Mouse (Mus musculus) neural tube, embryonic 13.5 days (tissue): ENCODE measurements at regions not wholly inside any gene's neighbourhood (a gene's known extent, or its start where the extent isn't known, plus 50 kb on each side); places are given as distances from the start of the nearest gene placed in this dataset.

Experiments used
- ATAC-seq: fragments of 200-750 bp; cut with Nextera tagmentation; 2 replicates; pipeline ENCODE4 v1.8.0; 2017; ENCODE audit warnings: low read depth, mild to moderate bottlenecking, moderate TSS enrichment, moderate library complexity
- H3K27ac ChIP-seq: fragments of 300-500 bp; sonication (generic); replicated peaks from 2 replicates; pipeline ENCODE4 v1.5.1; 2015; ENCODE audit warnings: moderate library complexity, mild to moderate bottlenecking, inconsistent platforms
- H3K27me3 ChIP-seq: fragments of 300-500 bp; sonication (generic); 2 replicates; pipeline ENCODE4 v1.6.1; 2015; ENCODE audit warnings: mild to moderate bottlenecking, inconsistent platforms
- H3K36me3 ChIP-seq: fragments of 300-500 bp; sonication (generic); 2 replicates; pipeline ENCODE4 v1.6.1; 2015; ENCODE audit warnings: mild to moderate bottlenecking, inconsistent platforms
- H3K4me1 ChIP-seq: fragments of 300-500 bp; sonication (generic); replicated peaks from 2 replicates; pipeline ENCODE4 v1.6.1; 2015; ENCODE audit warnings: inconsistent platforms
- H3K4me2 ChIP-seq: fragments of 300-500 bp; sonication (generic); 2 replicates; pipeline ENCODE4 v1.6.1; 2015; ENCODE audit warnings: inconsistent platforms, mild to moderate bottlenecking, moderate library complexity
- H3K4me3 ChIP-seq: fragments of 300-500 bp; sonication (generic); 2 replicates; pipeline ENCODE4 v1.5.1; 2015; ENCODE audit warnings: mild to moderate bottlenecking, inconsistent platforms
- H3K9ac ChIP-seq: fragments of 300-500 bp; sonication (generic); 2 replicates; pipeline ENCODE4 v1.6.1; 2015; ENCODE audit warnings: moderate library complexity, mild to moderate bottlenecking, inconsistent platforms
- H3K9me3 ChIP-seq: fragments of 300-500 bp; sonication (generic); 2 replicates; pipeline ENCODE4 v1.6.1; 2016; ENCODE audit warnings: inconsistent platforms
- WGBS: fragments of 180-500 bp; shearing (Covaris S2); methylation state at CpG from one replicate; pipeline ENCODE4 v1.1.7; 2015; 5-methylcytosine and 5-hydroxymethylcytosine counted together

DNA sequence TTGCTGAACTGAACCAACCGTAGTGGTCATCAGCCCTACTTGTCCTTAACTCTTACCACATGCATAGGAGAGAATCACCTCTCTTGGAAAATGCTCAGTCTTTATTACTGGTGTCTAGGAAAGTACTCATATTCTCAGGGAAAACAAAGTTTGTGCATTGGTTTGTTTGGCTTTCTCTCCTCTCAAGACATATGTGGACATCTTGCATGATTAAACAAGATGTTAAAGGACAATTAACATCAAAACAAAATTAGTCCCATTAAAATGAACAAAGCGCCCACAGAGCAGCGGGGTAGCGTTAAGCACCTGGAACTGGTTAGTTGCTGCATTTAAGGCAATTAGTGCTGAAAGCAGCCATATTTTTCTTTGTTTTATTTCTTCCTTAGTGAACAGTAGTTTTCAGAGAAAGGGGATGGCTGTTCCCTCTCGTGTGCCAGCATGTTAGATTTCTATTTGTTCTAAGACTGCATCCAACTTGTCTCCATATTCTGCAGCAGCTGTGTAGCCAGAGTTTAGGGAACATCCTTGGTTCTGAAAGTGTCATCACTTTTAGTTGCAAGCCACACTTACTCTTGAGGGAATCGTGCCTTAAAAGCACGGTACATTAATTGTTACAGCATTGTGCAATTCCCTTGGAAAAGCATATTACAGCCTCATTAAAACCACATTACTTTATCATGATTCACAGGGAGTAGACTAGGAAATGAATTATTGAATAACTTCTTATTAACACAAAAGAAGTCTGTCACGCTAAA lies 137.7 kb downstream of the Ube2u start:
- peak overlapping the region; percentile 28; the same call in 1 of the 2 replicates for H3K27ac ChIP-seq
- ATAC-seq, result peak; percentile 86

DNA sequence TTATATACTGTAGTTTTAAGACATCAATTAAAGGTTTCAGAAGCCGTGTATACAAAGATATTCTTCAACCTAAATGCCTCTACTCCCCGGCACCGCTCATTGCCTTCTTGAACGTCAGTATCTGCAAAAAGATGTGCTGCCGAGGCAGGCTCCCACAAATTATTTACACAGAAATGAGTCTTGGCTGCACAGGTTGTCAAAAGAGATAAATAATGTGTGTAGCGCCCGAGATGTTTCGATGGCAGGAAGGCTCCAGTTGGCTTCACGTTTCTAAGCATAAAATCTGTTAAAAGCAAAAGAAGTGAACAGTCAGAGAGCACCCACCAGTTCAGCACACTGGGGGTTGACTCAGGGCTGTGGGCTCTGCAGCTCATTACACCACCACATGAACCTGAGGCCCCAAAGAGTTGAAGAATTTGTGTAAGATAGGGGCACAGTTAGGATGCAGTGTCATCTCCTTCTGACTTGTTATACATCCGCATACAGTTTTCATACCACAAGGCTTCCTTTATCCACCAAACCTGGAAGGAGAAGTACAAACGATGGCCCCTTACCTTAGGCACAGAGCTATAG lies 138.4 kb downstream of the Ube2u start:
- Histone ChIP-seq H3K27ac (peak overlapping the region; percentile 25), H3K9ac (no peak overlapping the region), H3K9me3 (no peaks in the 10 kb centered on the region), H3K36me3 (no peaks in the 10 kb centered on the region), H3K4me3 (no peak overlapping the region), H3K4me2 (peak overlapping the region; percentile 20), H3K27me3 (no peaks in the 10 kb centered on the region), H3K4me1 (peaks cover 16% of the 10 kb centered on the region)
- 49% methylated on average over 11 of the region's 11 CpGs for WGBS
- ATAC-seq, result 0 out of 2 replicates have a peak, but pooled peaks have one; percentile 67

More for the DNA sequence above, 137.7 kb downstream of the Ube2u start:
- peak overlapping the region; percentile 20 for H3K4me2 ChIP-seq
- H3K36me3 ChIP-seq, result no peaks in the 10 kb centered on the region
- no peaks in the 10 kb centered on the region for H3K9me3 ChIP-seq
- H3K27me3 ChIP-seq, result no peaks in the 10 kb centered on the region
- WGBS, result 42% methylated on average over 8 of the region's 8 CpGs
- H3K9ac ChIP-seq, result no peak overlapping the region
- peaks cover 16% of the 10 kb centered on the region for H3K4me1 ChIP-seq
- no peak overlapping the region for H3K4me3 ChIP-seq

DNA sequence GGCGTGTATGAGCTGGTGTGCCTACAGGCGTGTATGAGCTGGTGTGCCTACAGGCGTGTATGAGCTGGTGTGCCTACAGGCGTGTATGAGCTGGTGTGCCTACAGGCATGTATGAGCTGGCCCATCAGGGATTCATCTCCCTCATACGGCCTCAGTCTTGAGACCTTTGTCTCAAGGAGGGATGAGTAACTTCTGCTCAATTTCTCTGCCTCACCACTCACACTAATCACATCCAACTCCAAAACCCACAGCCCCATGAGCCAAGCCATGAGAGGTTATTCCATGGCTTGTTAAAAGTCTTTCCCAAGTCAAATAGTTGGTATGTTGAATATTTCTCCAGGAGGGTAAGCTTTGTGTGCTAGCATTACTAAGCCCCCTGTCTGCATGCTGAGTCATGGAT lies 146.0 kb downstream of the Ube2u start:
- WGBS, result 81% methylated on average over 4 of the region's 5 CpGs
- ATAC-seq, result no peak
- no peak overlapping the region for H3K27ac ChIP-seq
- no peak overlapping the region for H3K9ac ChIP-seq
- no peaks in the 10 kb centered on the region for H3K4me1 ChIP-seq
- H3K9me3 ChIP-seq, result no peaks in the 10 kb centered on the region
- no peaks in the 10 kb centered on the region for H3K27me3 ChIP-seq
- H3K36me3 ChIP-seq, result no peaks in the 10 kb centered on the region
- no peak overlapping the region for H3K4me3 ChIP-seq
- no peak overlapping the region for H3K4me2 ChIP-seq

DNA sequence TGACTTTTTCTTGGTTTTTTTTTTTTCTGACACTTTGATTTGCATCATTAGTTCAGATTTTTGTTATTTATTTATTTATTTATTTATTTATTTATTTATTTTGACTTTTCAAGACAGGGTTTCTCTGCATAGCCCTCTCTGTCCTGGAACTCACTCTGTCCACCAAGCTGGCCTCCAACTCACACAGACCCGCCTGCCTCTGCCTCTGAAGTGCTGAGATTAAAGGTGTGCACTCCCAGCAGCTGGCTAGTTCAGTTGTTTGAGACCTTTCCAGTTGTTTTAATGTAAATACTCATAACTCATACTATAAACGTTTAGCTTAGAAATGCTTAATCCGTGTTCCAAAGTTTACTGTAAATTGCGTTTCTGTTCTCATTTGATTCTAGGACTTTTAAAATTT lies 147.9 kb downstream of the Ube2u start:
- ATAC-seq, result no peak
- no peaks in the 10 kb centered on the region for H3K36me3 ChIP-seq
- H3K9me3 ChIP-seq, result 0 out of 2 replicates have a peak, but pooled peaks cover 4% of the 10 kb centered on the region
- H3K4me3 ChIP-seq, result no peak overlapping the region
- no peak overlapping the region for H3K4me2 ChIP-seq
- no peak overlapping the region for H3K9ac ChIP-seq
- WGBS, result 83% methylated on average over 4 of the region's 4 CpGs
- no peaks in the 10 kb centered on the region for H3K27me3 ChIP-seq
- no peak overlapping the region for H3K27ac ChIP-seq
- H3K4me1 ChIP-seq, result no peaks in the 10 kb centered on the region

DNA sequence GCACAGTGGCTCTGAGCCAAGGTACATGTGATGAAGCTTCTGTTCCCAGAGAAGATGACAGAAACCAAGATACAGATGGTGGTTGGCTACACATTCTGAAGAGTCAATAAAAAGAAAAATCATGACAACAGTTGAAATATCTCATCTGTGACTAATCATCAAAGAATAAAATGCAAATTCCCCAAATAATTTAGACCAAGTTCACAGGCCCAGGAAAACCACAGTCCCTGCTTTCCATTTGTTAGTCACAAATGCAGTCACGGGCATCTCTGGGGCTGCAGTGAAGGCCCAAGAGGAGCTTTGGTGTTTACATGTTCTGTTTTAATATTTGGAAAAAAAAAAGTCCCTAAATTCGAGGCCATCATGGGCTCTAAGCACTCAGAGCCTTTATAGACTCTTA lies 142.1 kb upstream of the Cachd1 start:
- no peaks in the 10 kb centered on the region for H3K36me3 ChIP-seq
- H3K4me3 ChIP-seq, result no peak overlapping the region
- no peaks in the 10 kb centered on the region for H3K4me1 ChIP-seq
- ATAC-seq, result no peak
- 68% methylated on average over 2 of the region's 2 CpGs for WGBS
- H3K27me3 ChIP-seq, result no peaks in the 10 kb centered on the region
- H3K27ac ChIP-seq, result no peak overlapping the region
- H3K4me2 ChIP-seq, result no peak overlapping the region
- peaks cover 13% of the 10 kb centered on the region for H3K9me3 ChIP-seq
- no peak overlapping the region for H3K9ac ChIP-seq

DNA sequence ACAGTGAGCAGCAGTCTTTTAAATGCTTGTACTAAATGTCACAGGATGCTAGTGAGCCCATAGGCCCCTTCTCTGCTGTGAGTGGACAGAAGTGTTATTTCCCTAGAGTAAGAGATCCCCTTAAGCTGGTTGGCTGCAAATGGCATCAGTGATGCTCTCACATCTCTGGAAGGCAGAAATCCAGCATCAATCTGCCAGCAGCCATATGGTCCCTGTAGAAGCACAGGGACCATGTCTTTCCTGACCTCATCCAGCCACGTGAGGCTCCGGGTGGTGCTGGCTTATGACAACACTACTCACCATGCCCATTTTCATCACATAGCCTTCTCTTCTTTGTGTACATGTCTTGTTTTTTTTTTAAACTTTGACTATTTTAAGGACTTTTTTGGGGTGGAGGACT lies 138.9 kb upstream of the Cachd1 start:
- no peak overlapping the region for H3K4me2 ChIP-seq
- no peaks in the 10 kb centered on the region for H3K27me3 ChIP-seq
- H3K4me1 ChIP-seq, result no peaks in the 10 kb centered on the region
- H3K27ac ChIP-seq, result no peak overlapping the region
- no peak overlapping the region for H3K4me3 ChIP-seq
- ATAC-seq, result no peak
- no peak overlapping the region for H3K9ac ChIP-seq
- no peaks in the 10 kb centered on the region for H3K36me3 ChIP-seq
- peaks cover 1% of the 10 kb centered on the region; the same call in 1 of the 2 replicates for H3K9me3 ChIP-seq
- 78% methylated on average over 2 of the region's 2 CpGs for WGBS

DNA sequence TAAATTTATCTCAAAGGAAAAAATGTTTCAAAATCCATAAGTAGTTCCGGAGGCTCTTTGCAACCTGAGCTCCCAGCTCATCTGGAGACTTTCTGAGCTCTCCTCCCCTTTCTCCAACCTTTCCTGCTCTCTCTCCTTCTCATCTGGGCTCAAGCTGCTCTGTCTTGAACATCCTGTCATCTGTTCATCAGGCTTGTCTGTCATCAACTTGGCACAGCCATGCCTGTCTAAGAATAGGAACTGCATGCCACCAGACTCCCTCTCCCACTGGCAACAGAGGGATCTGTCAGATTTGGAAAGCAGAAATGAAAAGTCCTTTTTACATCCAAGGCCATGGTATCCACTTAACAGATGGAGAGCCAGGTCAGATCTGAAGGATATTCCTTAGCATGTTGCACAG lies 115.3 kb upstream of the Cachd1 start:
- Histone ChIP-seq H3K4me1 (peaks cover 8% of the 10 kb centered on the region), H3K27me3 (no peaks in the 10 kb centered on the region), H3K27ac (no peak overlapping the region), H3K9me3 (no peaks in the 10 kb centered on the region), H3K4me3 (no peak overlapping the region), H3K9ac (no peak overlapping the region), H3K4me2 (no peak overlapping the region), H3K36me3 (no peaks in the 10 kb centered on the region)
- 86% methylated on average over 1 of the region's 1 CpGs for WGBS
- no peak for ATAC-seq

DNA sequence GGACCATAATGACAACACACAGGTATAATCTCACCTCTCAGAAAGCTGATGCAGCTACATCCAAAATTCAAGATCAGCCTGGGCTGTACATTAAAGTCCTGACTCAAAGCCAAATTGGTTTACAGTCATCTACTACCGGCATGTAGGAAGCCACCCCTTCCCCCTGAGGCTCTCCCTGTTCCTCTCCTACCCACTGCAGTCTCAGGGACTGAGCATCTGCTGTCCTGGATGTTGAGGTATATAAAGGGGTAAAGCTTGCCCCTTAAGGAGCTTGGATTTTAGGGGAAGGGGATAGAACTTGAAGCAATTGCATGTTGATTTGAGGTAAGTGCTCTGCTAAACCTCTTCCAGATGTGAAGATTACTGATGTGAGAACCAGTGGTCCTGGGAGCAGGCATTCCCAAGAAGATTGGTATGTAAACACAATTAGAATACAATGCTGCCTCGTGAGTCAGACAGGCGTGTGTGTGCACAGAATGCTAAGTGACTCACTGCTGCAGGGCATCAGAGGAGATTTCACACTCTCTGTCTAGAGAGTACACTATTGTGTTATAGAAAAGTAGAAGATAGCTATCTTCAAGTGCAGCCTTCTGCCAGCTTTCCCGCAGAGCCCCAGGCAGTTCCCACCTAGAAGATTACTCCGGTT lies 111.7 kb upstream of the Cachd1 start:
- H3K9me3 ChIP-seq, result no peaks in the 10 kb centered on the region
- peak overlapping the region; percentile 25; the same call in 1 of the 2 replicates for H3K27ac ChIP-seq
- 23% methylated on average over 5 of the region's 5 CpGs for WGBS
- no peak overlapping the region for H3K4me3 ChIP-seq
- ATAC-seq, result peak; percentile 84
- no peak overlapping the region for H3K9ac ChIP-seq
- H3K4me2 ChIP-seq, result no peak overlapping the region
- H3K27me3 ChIP-seq, result no peaks in the 10 kb centered on the region
- H3K4me1 ChIP-seq, result peaks cover 8% of the 10 kb centered on the region
- no peaks in the 10 kb centered on the region for H3K36me3 ChIP-seq

DNA sequence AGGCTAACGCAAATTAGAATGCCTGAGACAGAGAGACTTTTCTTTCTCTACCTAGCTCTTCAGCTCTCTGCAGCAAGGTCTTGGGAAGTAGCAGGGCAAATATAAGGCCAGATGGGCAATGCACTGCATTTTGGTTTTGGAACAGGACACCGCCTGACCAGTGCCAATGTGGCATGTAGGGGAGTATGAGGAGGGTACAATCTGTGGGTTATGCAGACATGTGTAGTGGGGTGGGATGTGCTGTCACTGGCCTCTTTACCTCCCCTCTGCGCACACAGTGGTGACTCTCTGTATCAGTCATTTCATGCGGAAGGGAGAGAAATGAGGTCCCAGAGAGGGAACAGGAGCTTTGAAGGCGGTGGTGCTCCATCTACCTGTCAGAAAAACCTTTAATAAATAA lies 105.9 kb upstream of the Cachd1 start:
- Histone ChIP-seq H3K27me3 (no peaks in the 10 kb centered on the region), H3K4me1 (peaks cover 9% of the 10 kb centered on the region), H3K27ac (no peak overlapping the region), H3K4me3 (no peak overlapping the region), H3K9me3 (no peaks in the 10 kb centered on the region), H3K9ac (no peak overlapping the region), H3K4me2 (no peak overlapping the region), H3K36me3 (no peaks in the 10 kb centered on the region)
- no peak for ATAC-seq
- WGBS, result 82% methylated on average over 5 of the region's 5 CpGs

DNA sequence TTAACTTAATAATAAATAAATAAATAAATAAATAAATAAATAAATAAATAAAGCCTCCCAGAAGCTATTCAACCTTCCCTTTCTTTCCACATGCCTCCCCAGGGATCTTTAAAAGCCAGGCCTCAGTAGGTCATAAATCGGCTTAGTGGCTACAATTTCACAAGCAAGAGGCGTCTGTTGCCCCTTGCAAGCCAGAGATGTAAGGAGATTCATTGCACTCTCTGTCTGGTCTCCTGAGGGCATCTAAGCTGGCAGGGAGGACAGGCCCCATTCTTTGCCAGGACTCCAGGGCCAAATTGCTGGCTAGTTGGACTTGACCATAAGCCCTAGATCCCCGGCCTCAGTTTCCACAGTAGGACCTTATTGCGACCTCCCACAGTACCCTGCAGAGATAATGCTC lies 101.6 kb upstream of the Cachd1 start:
- no peaks in the 10 kb centered on the region for H3K9me3 ChIP-seq
- no peak overlapping the region for H3K4me3 ChIP-seq
- H3K36me3 ChIP-seq, result no peaks in the 10 kb centered on the region
- peaks cover 9% of the 10 kb centered on the region for H3K4me1 ChIP-seq
- no peaks in the 10 kb centered on the region for H3K27me3 ChIP-seq
- no peak for ATAC-seq
- 34% methylated on average over 4 of the region's 4 CpGs for WGBS
- no peak overlapping the region for H3K4me2 ChIP-seq
- no peak overlapping the region for H3K9ac ChIP-seq
- H3K27ac ChIP-seq, result no peak overlapping the region

DNA sequence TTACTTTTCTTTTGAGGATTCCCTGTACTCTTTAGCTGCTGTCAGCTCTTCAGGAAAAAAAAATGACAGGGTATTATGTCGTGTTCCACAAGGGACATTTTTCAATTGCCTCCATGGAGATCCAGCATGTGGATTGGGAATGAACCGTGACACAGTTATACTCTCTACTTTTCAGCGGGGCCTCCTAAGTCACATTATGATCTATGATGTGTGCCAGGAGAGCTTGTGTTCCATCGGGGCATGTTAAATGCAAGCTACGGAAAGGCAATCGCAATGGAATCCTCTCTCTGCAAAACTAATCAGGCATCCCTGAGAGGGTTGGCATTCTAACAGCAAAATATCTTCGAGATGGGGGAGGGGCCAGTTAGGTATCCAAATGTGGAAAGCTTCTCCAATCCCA lies 92.7 kb upstream of the Cachd1 start:
- H3K4me2 ChIP-seq, result no peak overlapping the region
- no peak for ATAC-seq
- WGBS, result 34% methylated on average over 7 of the region's 7 CpGs

DNA sequence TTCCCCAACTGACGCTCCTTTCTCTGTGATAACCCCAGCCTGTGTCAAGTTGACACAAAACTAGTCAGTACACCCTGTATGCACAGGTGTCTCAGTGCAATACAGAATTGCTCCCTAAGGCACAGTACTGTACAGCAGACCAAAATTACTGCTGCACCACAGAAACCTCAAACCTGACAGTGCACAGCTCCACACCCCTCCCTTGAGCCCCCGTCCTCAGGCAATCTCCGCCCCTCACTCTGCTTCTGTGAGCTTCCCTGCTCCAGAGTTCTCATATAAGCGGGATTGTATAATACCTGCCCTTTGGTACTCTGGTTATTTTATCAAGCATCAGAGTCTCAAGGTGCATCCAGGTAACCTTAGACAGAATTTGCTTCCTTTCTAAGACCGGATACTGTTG lies 76.5 kb upstream of the Cachd1 start:
- ATAC-seq, result no peak
- 90% methylated on average over 5 of the region's 5 CpGs for WGBS

More for the DNA sequence above, 92.7 kb upstream of the Cachd1 start:
- Histone ChIP-seq H3K36me3 (no peaks in the 10 kb centered on the region), H3K27ac (no peak overlapping the region), H3K4me1 (0 out of 2 replicates have a peak, but pooled peaks cover 9% of the 10 kb centered on the region), H3K4me3 (no peak overlapping the region), H3K9ac (no peak overlapping the region), H3K9me3 (no peaks in the 10 kb centered on the region), H3K27me3 (no peaks in the 10 kb centered on the region)

More for the DNA sequence above, 76.5 kb upstream of the Cachd1 start:
- Histone ChIP-seq H3K9ac (no peak overlapping the region), H3K4me3 (no peak overlapping the region), H3K4me2 (no peak overlapping the region), H3K27ac (no peak overlapping the region), H3K36me3 (no peaks in the 10 kb centered on the region), H3K4me1 (no peaks in the 10 kb centered on the region), H3K9me3 (no peaks in the 10 kb centered on the region), H3K27me3 (no peaks in the 10 kb centered on the region)
